Mouse (Mus musculus) cerebellum, adult (tissue): ENCODE measurements around the gene Golga7b.

Source experiments
- ATAC-seq: cut with Nextera tagmentation; 2 replicates; pipeline ENCODE4 v1.9.2; 2017; ENCODE audit warnings: mild to moderate bottlenecking, moderate library complexity, mixed read lengths; ENCODE audit not compliant: insufficient number of reproducible peaks, low FRiP score, low TSS enrichment

Gene Golga7b

DNA sequence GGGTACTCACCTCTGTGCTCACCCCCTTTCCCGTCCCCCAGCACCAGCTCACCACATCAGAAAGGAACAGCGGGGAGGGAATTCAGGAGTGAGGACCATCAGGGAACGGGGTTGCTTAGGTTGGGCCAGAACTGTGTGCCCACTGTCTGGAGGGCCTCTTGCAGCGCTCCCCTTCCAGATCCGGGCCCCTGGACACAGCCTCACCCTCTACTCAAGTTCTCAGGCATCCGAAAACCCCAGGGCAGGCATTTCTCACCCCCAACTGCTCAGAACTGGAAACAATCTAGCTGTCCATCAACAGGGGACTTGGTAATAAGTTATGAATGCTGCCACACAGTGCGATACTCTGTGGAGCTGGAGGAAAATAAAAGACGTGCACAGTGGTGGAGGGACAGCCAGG, 44.7 kb downstream of the Golga7b start:
- ATAC-seq: no peak

GRCm38 (mm10) chr19:42293216-42293615, 45.8 kb downstream of the Golga7b start:
- ATAC-seq: no peak

- ATAC-seq: no peak
Measured at GRCm38 (mm10) chr19:42303210-42303813, 55.9 kb downstream of the Golga7b start.

- no peak for ATAC-seq
Measured at GRCm38 (mm10) chr19:42304506-42304905, 57.1 kb downstream of the Golga7b start.

- ATAC-seq: no peak
Measured at GRCm38 (mm10) chr19:42305746-42306145, 58.4 kb downstream of the Golga7b start.

GRCm38 (mm10) chr19:42306202-42306601, 58.8 kb downstream of the Golga7b start:
- ATAC-seq: no peak

DNA sequence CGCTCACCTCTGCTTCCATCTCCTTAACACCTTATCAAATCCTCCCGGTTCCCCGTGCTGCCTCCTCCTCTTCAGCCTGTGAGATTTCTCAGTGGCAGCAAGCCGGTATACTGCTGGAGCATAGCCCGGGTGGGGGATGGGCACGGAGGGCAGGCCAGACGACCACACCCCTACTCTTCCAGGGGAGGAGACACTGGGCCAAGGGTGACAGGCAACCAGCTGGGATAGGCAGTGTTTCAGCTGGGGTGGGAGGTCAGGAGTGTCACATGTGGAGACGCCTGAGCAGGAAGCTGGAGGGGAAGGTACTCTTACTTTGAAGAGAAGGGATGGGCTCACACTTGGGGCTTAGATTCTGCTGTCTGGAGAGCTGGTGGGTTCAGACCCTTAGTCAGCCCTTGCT, 59.6 kb downstream of the Golga7b start:
- ATAC-seq: no peak

DNA sequence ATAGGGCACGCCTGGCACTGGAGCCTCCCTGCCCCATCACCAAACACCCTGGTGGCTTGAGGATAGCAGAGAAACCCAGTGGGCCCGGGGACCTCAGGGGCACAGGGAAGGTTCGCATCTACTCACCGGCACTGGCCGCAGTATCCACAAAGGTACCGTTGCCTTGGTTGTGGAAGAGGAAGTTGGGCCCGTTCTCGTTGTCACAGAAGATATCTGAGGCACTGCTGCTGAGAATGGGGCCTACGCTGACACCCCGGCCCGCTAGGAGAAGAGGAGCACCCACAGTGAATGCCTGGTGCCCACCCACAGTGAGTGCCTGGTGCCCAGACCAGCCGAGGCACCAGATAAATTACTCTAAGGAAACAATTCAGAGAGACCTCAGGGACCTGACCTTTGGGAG, 61.6 kb downstream of the Golga7b start:
- no peak for ATAC-seq

DNA sequence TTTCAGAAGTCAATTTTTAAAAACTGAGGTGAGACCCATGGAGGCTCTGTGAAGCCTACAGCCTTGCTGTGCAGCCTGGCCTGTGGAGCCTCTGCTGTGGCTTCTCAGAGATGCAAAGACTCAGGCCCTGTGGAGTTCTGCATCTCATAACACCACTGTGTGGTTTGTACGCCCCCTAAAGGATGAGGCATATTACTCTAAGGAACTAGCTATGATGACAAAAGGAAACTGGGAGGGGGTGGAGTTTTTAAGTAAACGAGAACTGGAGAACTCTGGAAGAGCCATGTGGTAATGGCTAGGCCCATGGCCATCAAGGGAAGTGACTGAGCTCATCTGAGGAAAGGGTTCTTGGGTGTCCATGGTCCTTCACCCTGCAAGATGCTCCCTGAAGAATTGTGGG, 64.0 kb downstream of the Golga7b start:
- no peak for ATAC-seq

DNA sequence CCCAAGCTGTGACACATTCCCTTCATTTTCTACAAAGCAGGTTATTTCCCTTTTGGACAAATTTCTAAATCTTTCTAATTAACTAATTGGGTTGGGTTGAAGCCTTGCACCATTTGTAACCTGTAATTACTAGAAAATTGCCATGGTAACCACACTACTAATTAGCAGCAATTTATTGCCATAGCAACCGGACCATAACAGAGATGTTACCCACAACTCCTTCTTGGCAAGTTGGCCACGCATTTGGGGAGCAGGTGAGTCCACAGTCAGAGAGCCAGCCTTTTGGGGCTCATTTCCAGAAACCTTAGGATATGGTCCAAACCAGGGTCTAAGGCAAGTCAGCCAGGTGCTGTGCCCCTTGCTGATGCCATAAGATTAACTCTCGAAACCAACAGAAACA, 64.8 kb downstream of the Golga7b start:
- no peak for ATAC-seq

- no peak for ATAC-seq
Measured at GRCm38 (mm10) chr19:42315070-42315679, 67.8 kb downstream of the Golga7b start.

DNA sequence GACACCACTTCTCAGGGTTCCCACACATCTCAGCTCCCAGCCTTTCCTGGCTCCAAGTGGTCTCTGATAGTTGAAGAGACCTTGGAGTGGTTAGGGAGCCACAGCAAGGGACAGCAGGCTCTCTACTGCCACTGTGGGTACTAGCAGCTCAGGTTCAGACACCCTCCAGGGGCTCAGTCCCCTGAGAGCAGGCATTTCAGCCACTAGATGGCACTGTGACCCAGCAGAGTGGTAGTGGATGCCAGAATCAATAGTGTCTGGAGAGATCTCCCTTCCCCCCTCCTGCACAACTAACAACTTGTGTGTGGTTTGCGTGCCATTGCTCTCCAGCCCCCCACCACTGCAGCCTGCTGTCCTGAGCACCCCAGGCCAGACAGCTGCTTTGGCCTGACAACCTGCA, 68.5 kb downstream of the Golga7b start:
- ATAC-seq: peak; percentile 37; the same call in 1 of the 2 replicates

- no peak for ATAC-seq
Measured at GRCm38 (mm10) chr19:42316525-42316924, 69.2 kb downstream of the Golga7b start.

DNA sequence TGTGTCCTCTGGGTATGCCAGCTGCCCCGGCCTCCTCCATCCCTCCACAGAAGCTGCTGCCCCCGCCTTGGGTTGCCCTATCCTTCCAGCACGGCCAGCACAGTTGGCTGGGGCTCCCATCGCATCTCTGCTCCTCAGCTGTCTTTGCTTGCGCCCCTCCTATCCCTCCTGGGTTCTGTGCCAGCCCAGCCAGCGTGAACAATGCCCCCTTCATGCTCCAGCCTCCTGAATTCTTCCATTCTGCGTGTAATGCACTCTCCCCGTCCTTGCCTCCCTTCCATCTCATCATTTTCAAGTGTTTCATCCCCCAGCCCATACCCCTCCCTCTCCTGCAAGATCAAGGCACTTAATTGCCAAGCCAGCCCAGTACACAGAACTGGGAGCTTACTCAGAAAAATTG, 69.6 kb downstream of the Golga7b start:
- no peak for ATAC-seq

DNA sequence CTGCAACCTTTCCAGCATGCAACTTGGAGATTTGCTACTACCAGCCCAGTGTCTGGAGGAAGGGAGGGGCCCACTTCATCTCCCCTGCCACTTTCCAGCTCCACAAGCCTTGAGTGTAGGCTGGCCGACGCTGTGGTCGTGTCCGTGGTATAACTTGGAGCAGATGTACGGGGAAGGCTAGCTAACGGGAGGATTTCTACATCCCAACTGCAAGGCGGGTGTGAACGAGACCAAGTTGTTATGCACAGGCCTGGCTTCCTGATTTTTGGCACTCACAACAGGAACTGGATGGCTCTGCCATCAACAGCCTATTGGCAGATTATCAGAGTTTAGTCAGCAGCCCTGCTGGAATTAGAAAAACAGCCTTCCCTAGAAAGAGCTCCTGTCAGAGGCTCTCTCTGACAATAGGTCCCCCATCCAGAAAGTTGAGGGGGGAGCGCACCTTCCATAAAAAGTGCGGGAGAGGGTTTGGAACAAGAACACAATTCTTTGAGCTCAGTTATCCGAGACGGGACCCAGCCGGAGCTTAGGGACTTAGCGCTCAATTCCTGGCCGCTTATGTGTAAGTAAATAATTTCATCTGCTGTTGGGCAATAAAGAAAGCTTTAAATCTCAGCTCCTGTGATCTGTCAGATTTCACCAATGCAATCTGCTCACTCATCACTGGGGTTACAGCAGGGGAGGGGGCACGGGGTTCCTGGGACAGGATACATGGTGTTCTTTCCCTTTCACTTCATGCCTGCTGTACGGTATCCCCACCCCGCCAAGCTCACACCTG, 70.5 kb downstream of the Golga7b start:
- ATAC-seq: peak; percentile 22; the same call in 1 of the 2 replicates
